Mouse (Mus musculus) gastrocnemius, adult 8-10 months (tissue): ENCODE data around the gene Map2k6. TPM values are rescaled to one million over a fixed set of nuclear protein-coding genes. Genes with fewer than 3 reads are reported as not detected.
A peak's percentile ranks its signal among the peaks of the same experiment; 100 is the strongest.

Source experiments
- DNase-seq, 2 experiments: peaks; one replicate each; pipeline ENCODE4 v3.0.0; 2022; ENCODE audit warnings: low spot score in 2 of 2
- total RNA-seq, 4 experiments: library from RNA; stranded (reverse); gene quantifications; 2 replicates each; pipeline ENCODE4 v1.2.4; 2022

Map2k6 gene
- total RNA-seq, 4 experiments from 2014 or later: 37.4 to 48.9 (median 43.0) TPM

DNA sequence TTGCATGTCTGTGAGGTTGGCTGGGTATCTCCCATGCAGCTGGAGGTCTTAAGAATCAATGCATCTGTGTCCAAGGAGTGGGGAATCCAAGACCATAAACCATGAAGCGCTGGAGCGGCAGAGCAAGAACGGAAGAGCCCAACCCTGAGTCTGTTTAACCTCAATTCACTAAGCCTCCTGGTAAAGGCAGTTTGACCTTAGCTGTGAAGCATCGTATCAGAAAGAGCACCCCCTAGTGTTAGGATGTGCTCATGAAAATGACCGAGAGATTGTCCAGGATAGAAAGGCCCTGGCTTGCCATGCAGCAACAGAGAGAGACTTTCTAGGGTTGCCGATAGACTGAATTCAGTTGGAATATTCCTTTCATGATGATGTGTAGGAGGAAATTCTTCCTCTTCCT, 84.2 kb downstream of the Map2k6 start:
- DNase-seq: peak in 1 of 2 experiments; percentile 11

DNA sequence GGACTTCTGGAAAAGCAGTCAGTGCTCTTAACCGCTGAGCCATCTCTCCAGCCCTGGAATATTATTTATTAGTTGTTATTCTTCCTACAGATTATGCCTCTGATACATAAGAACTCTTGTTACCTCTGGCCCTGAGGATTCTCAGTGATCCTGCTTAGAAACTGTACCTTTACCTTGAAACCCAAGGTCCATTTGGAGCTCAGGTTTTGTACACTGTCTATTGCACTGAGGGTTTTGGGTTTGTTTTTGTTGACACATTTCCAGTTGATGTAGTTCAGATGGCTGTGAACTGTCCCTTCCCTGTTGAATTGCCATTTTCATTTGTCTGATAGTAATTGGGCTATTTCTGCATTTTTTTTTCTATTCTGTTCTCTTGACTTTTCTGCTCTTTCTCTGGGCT, 85.5 kb downstream of the Map2k6 start:
- DNase-seq: no peak

DNA sequence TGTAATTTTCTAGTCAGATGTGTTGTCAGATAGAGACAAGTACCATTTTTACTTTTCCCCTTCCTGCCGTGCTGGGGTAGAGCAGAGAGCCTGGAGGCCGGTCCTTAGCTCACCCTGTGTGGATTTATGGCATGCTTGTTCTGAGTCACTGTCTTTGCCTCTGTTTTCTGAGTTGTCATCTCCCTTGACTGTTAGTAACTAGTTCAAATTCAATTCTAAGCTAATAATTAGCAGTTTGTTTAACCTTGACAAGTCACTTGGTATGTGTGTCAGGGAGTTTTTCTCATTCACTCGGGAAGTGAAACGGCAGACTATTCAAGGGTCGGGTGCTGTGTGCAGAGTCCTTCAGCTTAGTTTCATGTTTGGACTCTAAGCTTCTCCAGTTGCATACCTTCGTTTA, 86.2 kb downstream of the Map2k6 start:
- no peak for DNase-seq

DNA sequence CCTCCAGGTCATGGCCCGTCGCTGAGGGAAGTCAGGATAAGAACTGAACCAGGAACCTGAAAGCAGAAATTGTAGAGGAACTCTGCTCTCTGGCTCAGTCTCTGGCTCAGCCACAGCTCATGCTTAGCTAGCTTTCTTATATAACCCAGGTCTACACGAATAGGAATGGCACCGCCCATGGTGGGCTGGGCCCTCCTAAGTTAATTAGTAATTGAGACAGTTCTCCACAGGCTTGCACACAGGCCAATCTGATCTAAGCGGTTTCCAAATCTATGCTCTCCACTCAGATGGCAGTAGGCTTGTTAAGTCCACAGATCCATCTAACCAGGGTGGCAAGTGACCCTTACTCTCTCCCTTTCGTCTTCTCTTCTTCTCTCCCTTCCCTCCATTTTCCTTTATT, 88.9 kb downstream of the Map2k6 start:
- DNase-seq: no peak

DNA sequence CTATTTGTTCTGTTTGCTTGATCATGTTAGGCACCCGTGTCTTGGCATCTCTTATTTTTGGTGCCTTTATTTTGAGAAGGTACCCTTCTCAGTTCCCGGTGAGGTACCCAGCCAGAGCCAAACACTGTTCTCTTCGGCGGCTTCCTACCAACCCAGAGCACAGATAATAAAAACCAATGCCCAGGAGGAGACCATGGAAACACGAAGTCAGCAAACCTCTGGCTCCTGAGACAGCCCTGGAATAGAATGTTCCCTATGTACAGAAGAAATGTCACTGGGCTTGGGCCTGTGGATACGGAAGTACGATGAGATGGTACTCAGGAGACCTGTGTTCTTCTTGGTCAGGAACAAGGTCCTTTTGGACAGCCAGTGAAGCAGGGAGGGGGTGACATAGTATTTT, 89.4 kb downstream of the Map2k6 start:
- no peak for DNase-seq

DNA sequence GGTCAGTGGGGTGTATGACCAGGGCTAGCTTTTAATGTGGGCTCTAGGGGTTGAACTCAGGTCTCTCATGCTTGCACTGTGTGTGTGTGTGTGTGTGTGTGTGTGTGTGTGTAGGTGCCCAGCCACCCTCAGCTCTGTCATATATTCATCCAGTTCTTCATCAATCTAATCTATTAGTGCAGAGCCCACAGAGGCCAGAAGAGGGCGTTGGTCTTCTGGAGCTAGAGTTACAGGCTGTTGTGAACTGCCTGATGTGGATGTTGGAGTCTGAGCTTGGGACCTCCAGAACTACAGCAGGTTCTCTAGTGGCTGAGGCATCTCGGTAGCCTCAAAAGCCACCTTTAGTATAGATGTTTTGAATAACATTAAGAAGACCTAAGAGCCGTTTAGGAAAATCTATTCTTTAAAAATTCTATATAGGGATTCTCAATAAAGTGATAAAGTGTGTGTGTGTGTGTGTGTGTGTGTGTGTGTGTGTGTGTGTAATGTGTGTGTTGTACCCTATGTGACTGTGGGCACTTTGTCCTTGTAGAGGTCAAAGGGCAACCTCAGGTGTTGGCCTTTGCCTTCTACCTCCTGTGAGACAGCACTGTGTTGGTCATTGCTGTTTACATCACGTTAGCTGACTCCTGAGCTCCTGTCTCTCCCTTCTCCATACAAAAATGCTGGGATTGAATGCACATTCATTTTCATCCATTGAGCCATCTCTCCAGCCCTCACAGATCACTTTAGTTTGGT, 96.6 kb downstream of the Map2k6 start:
- no peak for DNase-seq

DNA sequence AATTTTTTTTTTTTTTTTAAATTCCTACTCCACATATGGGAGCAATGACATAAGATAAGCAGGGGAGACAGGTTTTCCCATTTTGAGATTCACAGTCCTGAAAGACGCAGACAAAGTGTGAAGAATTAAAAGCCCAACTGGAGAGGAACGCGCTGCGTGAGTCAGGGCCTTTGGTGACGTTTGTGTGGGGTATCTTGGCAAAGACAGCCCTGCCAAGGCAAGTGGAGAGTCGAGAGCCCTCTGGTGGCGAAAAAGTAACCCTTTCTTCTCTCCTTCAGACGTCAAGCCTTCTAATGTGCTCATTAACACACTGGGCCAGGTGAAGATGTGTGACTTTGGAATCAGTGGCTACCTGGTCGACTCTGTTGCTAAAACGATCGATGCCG, 97.1 kb downstream of the Map2k6 start:
- peak; percentile 27 to 37 for DNase-seq

DNA sequence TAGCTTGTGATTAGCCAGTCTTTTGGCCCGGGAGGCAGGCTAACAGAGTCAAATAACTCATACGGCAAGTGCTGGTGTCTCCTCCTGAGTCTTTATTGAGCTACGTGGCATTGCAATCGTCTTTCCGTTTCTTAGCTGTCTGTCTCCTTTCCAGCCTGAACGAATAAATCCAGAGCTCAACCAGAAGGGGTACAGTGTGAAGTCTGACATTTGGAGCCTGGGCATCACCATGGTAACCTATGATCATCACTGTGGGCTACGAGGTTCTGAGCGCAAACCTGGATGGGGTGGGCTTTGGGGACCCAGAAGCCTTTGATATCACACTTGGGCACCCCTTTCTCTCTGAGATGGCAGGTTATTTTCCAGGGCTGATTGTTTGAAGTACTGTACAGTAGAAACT, 98.8 kb downstream of the Map2k6 start:
- DNase-seq: no peak

DNA sequence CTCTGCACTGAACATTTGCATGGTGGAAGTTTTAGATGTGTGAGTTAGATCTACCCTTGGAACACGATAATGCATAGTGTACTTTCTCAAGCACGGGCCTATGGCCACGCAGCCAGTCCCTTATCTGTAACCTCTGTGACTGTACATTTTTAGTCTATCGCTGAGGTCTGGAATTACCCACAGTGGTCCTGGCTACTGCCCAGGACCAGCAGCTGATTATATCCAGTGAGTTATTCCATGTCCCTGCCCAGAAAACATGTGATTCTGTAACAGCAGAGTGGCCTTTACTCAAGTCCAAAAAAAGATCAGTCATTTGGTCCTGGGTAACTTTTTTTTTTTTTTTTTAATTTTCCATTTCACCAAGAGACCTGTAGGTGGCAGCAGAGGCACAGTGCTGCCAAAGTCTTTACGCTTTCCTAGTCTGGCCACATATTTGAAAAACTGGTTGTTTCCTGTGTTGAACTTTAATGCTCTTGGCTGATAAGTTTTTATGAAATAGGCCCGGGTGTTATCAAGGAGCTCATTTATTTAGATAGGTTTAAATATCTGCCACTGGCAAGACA, 99.8 kb downstream of the Map2k6 start:
- peak; percentile 33 to 64 for DNase-seq

DNA sequence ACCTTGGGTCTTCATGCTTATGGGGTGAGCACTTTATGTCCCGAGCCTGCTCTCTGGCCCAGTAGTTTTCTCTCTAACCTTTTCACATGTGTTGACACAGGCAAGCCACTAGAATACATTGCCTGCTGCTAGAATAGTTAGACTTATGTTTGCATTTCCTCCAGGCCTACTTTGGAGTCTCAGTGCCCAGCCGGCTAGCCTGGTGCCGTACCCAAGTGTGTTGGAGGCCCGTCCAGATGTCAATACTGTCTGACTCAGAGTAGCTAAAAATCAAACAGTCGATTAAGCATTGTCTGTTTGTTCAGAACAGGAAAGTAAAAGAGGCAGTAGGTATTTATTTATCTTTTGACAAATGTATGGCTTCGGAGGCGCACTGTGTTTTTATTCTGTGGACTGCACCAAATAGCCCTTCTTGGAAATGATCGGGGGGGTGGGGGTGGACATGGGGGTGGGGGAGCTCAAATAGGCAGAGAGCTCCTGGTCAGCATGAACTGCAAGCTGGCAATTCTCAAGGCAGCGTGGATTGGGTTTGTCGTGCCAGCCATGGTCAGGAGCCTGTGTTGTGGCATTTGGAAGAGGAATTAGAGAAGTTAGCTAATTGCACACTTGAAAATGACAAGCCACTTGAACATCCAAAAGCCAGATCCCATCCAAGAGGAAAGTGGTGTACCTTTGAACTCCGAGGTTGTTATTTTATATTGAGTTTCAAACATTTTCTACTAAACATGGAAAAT, 104.2 kb downstream of the Map2k6 start:
- no peak for DNase-seq

DNA sequence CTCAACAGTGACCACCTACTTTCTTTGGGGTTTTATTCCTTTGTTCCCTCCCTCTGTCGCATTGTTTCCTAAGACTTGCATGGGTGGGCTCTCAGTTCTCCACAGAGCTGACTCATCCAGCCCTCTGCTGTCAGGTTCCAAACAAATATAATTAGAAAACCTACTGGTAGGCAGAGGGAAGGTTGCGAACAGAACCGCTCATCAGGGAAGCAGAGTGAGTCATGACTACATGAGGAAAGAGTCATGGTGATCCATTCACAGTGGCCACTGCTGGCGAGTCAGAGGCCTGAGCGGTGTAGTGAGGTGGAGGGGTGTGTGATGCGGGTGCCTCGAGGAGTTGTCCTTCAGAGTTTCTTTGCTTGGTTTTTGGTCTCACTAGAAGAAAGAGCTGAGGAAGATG, 112.5 kb downstream of the Map2k6 start:
- no peak for DNase-seq

DNA sequence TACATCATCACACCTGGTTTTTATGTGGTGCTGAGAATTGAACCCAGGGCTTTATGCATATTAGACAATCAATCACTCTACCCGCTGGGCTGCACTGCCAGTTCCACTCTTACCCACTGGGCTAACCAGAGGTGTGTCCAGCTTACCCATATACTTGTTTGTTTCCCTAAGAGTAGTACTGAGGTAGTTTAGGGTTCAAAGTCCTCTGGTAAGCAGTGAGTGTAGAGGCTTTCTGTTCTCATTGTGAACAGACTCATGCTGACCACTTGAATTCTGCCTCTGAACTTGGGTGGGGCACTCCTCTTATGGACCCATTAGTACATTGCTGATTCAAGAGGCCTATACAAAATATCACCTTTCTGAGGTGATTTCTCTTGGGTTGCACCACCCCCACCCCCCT, 119.7 kb downstream of the Map2k6 start:
- DNase-seq: no peak

DNA sequence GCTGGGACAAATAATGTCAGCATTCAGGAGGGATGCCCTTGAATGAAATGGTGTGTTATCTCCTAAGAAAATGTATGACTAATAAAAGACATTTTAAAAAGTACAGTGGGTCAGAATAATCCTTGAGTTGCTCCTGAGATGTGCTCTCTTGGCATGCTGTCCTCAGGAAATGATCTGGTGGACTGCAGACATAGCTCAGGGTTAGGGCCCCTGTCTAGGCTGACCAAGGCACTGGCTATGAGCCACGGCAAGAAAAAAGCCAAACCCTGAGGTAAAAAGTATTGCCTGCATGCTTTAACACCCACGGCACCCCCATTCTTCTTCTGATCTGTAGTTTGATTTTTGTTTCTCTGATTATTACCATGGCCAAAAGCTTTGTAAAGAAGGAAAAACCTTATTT, 124.0 kb downstream of the Map2k6 start:
- DNase-seq: no peak

DNA sequence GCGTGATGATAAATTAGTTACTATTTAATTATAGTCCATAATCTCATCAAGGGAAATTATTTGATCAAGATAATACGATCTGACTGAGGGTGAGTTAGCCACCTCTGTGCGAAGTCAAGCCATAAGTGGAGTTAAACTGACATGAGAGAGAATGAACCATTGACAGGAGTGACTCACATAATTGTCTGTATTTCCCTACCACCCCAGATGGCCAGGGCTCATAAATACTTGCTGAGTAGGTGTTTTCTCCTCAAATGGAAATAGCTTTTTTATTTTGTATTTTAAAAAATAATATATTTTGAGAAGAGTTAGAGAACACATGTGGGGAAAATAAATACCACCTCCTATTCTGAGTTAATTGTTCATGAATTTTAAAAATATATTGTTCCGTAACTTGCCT, 127.2 kb downstream of the Map2k6 start:
- DNase-seq: no peak

DNA sequence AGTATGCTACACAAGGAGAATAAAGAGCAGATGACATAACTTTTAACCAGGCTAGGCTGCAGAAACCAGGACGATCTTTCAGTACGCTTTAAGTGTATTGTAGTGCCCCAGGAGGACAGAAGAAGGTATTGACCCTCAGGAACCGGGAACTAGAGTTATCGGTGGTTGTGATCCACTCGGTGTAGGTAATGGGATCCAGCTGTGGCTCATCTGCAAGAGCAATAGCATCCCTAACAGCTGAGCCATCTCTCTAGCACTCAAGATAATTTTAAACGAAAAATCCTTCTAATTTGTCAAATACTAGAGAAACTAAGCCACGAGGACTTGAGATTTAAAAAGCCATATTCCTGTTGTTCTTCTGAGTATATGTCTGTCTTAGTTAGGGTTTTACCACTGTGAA, 132.2 kb downstream of the Map2k6 start:
- DNase-seq: no peak

DNA sequence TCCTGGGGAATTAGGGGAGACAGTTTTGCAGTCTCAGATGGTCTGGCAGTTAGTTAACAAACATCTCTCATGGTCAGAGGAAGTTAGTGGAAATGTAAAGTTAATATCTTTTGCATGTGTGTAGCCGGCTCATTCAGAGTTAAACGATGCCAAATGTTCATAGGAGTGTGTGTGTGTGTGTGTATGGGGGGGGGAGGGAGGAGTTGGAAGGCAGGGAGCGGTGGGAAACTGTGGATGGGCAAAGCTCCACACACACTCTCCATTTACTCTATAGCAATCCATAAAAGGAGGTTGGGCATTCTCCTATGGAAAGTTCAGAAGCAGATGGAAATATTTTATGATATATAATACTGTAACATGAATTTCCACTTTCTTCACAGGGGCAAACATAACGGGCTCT, 135.9 kb downstream of the Map2k6 start:
- no peak for DNase-seq

DNA sequence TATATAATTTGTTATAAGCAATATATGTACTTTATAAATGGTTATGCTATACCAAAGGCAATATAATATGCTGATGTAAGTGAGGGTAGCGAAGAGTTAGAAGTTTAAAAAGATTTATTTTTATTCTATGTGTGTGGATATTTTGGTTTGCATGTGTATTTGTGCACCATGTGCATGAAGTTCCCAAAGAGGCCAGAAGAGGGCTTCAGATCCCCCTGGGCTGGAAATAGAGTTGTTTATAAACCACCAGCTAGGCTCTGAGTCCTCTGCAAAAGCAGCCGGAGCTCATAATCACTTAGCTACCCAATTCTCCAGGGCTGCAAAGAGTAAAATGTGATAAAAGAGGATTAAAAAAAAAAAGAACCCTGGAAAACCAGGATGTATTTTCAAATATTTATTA, 137.6 kb downstream of the Map2k6 start:
- no peak for DNase-seq

DNA sequence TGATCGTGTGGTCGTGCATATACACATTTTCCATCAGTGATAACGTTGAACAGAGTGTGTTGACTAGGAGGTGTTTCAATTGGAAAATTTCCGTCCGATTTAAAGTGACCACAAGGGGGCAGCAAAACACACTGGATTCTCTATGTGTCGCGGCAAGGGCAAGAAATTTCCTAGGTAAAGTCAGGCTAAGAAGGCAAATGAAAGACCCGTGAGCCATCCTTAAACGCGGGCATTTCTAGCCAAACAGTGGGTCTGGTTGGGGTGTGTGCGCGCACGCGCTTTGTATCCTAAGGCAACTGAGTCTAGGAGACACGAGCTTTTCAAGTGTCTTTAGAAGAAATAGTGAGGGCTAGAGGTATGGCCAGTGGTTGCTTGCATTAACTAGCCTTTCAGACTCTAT, 138.7 kb downstream of the Map2k6 start:
- DNase-seq: peak; percentile 34 to 47

DNA sequence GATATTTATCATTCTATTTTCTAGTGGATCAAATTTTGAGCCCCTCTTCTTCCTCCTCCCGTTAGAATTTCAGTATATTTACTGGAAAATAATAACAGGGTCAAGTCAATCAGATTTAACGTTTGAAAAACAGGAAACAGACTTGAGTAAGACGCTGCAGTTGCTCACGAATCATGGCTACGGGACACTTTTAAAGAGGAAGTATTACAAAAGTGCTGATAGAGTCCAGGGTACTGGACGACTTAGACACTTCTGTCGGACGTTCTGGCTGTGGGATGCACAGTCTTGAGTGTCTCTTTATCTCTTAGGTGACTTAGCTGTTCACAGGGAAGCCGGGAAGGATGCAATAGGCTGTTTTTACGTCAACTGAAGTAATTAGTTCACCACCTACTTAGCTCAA, 139.3 kb downstream of the Map2k6 start:
- no peak for DNase-seq

DNA sequence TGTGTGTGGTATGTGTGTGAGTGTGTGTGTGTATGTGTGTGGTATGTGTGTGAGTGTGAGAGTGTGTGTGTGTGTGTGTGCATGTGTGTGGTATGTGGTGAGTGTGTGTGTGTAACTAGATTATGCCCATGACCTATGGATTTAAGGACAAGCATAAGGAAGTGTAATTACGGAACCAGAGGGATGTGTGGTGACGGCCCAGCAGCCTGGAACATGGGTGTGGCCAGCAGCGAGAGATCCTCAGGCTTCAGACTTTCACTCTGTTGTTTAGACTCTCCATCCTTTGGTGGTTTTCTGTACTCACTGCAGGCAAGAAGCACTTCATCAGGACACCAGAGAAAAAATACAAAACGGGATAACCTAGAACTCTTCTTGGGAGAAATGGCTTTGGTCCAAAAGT, 143.0 kb downstream of the Map2k6 start:
- DNase-seq: no peak

DNA sequence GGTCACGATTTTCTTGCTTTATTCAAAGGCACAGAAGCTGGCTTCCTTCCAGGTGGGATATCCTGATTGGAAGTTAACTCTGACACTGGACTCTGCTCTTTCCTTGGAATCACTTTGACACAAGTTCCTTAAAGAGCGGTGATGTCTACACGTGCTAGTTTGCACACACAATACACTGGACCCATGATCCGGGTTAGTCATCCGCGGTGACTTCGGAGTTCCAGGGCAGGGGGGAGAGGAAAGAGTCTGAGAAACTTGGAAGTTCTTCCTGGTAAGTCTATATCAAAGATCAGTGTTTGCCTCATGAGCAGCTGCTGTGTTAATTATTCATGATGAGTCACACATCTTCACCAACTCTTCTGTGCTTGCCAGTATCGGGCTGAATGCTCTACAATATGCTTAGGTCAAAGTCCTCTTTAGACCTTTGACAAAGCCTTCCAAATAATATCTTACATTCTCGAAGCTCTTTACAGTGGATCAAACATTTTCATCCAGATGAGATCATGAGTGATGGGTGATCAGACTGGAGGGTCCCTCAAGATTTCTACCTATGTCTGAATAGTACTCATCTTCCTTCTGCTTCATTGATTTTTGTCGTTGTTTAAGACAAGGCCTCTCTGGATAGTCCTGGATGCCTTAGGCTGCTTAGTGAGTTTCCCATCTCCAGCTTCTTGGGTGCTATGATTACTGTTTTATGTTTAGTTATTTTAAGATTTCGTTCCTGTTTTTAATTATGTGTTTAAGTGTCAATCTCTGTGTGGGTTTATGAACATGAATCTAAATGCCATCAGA, 145.7 kb downstream of the Map2k6 start:
- no peak for DNase-seq

DNA sequence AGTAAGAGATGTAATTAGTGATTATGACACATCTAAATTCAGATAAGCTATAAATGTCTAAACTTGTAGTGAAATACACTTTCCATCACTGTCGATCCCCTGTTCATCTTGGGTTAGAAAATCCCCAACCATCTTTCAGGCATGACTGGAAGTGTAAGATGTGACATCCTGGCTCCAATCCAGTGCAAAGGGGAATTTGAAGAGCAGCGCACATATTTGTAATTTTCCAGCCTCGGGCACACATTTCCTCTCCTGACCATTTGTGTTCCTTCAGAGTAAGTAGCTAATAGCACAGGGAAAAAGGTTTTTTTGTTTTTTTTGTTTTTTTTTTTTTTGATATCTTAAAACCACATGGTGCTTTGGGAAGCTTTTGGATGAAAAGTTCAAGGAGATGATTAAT, 146.5 kb downstream of the Map2k6 start:
- DNase-seq: no peak
